Mouse (Mus musculus): ENCODE data around the gene Tigar.

Gene Tigar

DNA sequence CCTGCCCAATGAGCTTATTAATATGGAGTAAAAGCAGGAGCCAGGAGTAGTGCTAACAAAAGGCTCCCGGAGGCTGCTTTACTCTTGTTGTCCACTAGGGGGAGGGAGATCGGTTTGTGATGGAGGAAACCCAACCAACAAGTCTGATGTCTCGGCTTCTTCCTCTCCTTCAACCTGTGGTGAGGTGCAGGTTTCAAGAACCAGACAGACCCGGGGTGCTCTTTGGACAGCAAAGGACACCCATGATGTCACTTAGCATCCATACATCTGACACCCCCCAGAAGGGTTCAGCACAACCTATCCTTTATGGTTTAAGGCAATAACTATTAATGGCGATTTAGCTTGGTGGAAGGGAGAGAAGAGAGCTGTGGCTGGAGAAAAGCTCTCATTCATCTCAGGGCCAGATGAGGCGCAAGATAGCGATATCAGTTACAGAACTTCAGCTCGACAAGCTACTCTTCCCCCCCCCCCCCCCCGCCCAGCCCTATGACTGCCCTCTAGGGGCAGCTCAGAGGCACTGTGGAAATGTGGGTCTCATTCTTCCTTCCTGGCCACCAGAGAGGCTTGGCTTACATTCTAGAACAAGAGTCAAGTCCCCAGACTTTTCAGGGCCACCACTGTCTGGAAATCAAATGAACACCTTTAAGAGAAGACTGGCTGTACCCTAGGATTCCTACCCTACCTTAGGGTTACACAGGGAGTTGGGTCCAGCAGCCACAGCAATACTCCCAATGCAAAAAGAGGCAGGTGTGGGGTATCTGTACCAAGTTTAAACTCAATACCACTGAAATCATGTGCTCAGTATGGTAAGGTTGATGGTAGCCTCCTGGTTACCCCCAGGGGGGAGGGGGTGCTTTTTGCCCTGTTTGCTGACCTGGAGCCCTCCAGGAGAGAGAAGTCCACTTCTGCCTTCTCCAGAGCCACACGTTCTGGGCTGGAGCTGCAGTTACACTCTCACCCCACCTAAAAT lies 33.1 kb upstream of the Tigar start:
- DNase-seq = peak; percentile 47 to 58

GRCm38 (mm10) chr6:127138962-127139361 lies 29.6 kb upstream of the Tigar start:
- no peak for DNase-seq

DNA sequence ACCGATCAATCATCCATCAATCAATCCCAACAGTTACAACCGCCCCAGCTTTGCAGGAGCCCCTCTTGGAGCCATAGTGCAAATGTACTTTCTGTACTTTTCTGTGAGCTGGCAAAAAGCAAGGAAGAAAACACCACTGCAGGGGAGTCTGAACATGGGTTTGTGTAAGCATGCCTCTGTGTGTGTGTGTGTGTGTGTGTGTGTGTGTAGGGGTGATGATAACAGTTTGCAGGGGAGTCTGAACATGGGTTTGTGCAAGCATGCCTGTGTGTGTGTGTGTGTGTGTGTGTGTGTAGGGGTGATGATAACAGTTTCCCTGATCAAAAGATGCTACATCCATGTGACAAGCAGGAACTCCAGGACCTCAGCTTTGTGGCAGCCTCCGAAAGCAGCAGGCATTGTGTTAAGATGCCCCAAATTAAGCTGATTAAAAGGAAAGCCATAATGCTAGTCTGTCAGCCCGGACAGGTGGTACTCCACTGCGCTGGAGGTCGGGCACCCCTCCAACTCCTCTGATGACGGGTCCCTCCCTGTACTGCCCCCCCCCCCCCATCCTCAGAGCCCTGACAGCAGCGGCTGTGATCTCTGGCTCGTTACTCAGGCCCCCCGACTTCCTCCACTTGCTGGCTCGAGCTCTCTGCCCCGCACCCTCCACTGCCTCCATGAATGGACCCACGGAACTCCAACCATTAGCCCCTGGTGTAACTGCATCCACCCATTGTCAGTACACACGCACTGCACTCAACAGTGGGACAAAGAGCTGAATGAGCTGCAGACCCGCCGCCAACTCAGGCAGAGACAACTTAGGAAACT lies 24.3 kb upstream of the Tigar start:
- no peak for DNase-seq

- no peak for DNase-seq
Measured at GRCm38 (mm10) chr6:127132719-127133118, 23.4 kb upstream of the Tigar start.

- no peak for DNase-seq
Measured at GRCm38 (mm10) chr6:127131946-127132345, 22.6 kb upstream of the Tigar start.

DNA sequence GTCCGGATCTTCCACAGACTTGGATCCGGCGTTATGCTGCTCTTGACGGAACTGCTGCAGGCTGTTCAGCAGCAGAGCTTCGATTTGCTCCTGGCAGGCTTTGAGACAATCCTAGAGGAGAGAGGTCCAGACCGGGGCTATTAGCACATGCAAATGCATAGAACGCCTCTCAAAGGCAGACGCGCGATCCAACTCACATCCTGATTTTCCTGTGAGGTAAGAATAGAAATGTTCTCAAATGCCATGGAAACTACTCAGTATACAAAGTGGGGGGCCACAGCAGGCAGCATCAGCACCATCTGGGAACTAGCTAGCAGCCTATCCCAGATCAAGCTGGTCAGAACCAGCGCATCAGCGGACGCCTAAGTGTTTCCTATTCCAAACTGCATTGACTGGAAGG lies 21.0 kb upstream of the Tigar start:
- DNase-seq = no peak

- DNase-seq = no peak
Measured at GRCm38 (mm10) chr6:127129659-127130058, 20.3 kb upstream of the Tigar start.

GRCm38 (mm10) chr6:127123506-127123905 lies 14.1 kb upstream of the Tigar start:
- no peak for DNase-seq

GRCm38 (mm10) chr6:127122996-127123395 lies 13.6 kb upstream of the Tigar start:
- DNase-seq = no peak

- DNase-seq = peak in 1 of 2 experiments; percentile 37
Measured at GRCm38 (mm10) chr6:127122221-127122806, 13.0 kb upstream of the Tigar start.

DNA sequence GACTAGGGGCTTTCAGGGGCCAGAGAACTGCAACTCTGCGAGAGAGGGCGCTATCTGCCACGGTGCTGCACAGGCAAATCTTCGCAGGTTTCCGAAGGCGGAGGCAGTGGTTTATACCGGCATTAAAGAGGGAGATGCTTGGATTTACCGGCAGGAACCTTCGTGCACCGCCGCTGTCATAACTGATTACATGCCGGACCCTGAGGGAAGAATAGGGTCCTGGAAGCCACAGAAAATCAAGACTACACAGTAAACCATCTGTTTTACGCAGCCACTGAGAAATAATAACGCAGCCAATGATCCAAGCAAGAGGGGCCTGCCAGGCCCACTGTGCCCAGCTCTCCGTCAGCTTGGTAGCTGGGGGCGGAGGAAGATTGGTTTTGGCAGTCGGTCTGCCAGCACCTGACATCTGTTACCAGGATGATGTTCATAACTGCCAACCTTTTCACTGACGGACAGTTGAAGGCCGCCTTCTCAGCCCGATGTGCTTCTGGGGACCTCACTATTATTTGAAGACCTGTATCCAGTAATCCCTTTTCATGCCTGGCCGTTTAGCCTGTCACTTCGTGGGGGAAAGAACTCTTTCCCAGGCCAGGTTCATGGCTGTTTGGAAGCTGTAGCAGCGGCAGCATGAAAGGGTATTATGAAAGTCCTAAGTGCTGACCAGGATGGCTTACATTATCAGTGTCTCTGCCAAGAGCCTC lies 5.5 kb upstream of the Tigar start:
- DNase-seq = no peak

DNA sequence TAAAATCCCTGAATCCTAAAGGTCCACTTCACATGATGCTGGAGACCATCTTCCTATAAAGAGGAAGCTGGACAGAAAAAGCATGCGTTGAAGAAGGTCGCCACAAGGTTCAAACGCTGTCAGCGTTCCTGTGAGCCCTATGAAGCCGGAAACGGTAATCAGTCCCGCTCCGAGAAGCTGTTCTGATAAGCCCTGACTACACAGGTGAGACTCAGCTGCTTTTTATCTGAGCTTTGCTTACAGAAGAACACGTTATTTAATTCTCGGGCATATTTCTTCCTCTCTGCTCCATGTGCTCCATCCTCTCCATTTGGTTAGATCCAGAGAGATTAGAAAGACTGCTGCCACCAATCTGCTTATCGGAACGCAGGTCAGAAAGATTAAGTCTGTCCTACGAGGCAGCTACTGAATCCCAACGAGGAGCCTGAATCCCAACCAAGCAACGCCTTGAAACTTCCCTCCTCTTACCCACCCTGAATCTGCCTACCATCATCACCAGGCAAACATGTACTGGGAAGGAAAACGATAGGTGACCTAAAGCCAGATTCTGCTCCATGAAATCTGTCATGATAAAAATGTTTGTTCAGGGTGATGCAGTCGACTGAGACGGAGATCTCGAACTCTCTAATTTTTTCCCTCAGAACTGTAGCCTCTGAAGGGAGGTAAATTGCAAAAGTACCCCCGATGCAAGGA lies 843 bp downstream of the Tigar start:
- no peak for DNase-seq

DNA sequence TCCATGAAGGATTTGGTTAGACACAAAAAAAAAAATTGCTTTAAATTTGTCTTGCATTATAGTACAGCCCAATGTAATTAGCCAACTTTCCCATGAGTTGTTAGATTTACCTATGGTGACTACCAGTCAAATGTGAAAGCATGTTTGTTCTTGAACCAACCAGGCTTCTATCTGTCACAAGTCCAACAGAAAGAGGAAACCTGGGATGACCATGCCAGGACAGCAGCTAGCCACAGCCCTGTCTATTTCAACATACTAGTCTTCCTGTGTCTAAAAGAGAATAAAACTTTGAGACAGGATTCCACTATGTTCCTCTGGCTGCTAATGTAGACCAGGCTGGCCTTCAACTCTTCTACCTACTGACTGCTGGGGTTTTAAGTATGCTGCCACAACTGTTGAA lies 1.9 kb downstream of the Tigar start:
- DNase-seq = no peak

DNA sequence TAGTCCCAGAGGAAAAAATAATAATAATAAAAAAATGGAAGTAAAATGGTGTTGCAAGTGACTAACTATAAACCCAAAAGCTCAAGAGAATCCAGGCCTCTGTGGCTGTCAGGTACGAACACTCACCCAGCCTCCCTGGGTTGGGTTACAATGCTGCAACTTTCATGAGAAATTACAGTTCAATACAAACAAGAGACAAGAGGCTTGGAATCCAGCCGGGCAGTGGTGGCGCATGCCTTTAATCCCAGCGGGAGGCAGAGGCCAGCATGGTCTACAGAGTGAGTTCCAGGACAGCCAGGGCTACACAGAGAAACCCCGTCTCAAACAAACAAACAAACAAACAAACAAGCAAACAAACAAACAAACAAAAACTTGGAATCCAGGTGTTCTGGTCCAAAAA lies 2.6 kb downstream of the Tigar start:
- DNase-seq = no peak

DNA sequence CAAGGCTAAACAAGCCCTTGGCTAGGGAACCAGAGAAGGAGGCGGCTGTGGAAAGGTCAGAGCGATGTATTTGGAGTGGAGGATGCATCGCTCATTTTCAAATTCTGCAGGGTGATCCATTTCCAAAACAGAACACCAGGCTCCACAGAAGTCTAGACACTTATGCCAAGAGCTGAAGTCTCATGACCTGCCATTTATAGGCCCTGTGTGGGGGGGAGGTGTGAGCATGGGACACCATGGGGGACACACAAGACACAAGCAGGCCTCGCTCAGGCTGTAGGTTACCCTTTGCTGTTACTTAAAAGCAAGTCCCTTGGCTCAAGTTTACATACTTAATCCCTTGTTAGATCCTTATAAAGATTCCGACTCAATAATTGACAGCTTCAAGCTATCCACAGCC lies 3.2 kb downstream of the Tigar start:
- no peak for DNase-seq

GRCm38 (mm10) chr6:127105107-127105506 lies 4.2 kb downstream of the Tigar start:
- peak; percentile 61 to 69 for DNase-seq

DNA sequence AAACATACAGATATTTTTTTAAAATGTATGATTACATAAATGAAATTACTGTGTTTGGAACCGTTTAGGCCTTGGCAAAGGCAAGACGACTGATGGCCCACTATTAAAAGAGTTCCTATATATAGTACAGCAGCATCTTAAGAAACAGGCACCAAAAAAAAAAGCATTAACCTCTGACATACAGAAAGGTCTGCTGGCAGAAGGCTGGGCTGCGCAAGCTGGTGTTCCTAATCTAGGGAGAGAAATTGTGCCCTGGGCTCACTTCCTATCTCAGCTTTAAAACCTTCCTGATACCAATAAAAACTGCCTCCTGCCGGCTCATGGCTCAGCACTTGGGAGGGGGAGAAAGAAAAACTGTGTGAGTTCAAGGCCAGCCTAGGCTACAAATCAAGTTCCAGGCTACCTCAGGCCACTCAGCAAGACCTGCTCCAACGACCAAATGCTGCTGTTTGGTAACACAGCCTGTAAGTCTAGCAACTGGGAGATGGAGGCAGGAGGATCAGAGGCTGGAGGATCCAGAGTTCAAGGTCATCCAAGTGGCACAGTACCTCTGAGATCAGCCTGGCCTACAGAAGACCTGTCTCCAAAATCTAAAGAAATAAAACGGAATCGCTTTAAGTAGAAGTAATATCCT lies 4.8 kb downstream of the Tigar start:
- DNase-seq = no peak

DNA sequence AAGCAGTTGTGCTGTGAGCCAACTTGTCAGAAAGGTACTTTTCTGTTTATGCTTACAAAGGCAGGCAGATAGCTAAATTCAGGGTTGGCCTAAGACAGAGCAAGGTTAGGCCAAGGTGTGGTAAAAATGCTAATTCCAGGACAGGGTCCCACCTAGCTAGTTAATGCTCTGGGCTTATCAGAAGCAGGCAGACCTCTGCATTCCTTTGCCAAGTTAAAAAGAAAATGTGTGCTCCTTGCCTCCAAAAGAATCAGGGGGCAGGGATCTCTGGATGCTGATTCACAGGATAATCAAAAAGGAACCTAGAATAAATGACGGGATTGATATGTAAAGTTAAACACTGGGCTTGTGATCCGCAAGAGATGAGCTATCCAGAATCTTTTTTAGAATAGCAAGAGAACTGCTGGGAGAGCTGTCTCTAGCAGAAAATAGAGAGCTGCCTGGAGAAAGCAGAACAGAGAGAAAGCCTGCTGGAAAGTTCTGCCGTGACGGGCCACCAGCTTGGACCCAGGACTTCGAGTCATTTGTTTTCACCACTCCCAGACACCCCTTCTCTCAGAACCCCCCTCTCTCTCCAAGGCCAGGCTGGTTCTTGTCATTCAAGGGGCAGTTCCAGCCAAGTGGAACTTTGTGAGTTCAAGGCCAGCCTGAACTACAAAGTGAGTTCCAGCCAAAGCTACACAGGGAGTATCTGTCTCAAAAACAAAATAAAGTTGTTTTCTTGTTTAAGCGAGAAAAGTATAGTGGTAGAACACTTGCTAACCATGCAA lies 5.7 kb downstream of the Tigar start:
- no peak for DNase-seq

DNA sequence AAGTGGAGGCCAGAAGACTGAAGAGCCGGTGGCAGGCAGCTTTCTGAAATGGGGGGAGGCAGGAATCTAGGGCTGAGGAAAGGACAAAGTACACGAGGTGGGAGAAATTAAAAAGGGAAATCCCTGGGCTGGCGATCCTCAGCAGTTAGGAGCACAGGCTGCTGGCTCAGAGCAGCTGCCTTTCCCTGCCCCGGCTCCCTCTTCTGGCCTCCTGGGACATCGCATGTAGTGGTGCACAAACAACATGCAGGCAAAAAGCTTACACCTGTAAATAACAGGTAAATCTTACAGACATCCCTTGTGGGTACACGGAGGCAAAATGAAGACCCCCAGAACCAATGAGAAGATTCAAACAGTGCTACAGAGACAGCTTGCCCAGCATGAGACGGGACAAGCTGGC lies 14.8 kb downstream of the Tigar start:
- peak; percentile 43 to 51 for DNase-seq

DNA sequence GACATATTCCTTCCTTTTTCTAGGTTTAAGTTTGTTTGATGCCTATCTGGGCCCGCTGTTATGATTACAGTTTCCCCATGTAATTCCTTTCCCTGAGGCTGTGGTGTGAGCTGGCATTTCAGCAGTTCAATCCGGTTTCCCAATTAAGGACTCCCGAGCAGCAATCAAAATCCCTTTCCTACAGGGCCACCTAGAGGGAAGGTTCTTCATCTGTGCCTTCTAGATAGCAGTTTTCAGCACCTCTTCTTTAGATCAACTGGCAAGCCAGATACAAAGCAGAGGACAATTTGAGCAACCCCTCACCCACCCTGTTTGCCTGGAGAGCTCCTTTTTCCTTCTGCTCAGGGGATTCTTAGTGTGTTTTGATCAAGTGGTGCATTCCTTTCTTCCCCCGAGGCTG lies 22.6 kb downstream of the Tigar start:
- DNase-seq = peak; percentile 22 to 50

GRCm38 (mm10) chr6:127081820-127082219 lies 27.5 kb downstream of the Tigar start:
- no peak for DNase-seq

All from kidney, postnatal 4 days (tissue).